Mouse (Mus musculus) MEL (cell line): ENCODE measurements at regions not wholly inside any gene's neighbourhood (a gene's known extent, or its start where the extent isn't known, plus 50 kb on each side); places are given as distances from the start of the nearest gene placed in this dataset.

Experiments used
- CTCF ChIP-seq, 3 experiments: IDR thresholded peaks in 2 of 3; conservative IDR thresholded peaks in 1 of 3; 2 replicates each; pipeline ENCODE4 v1.5.1; 2011 to 2012; ENCODE audit warnings: low read length in 3 of 3, low read depth in 2 of 3, mild to moderate bottlenecking in 2 of 3, improper control_type of control experiment in 1 of 3, inconsistent platforms in 1 of 3, mixed read lengths in 1 of 3, moderate library complexity in 1 of 3; ENCODE audit not compliant: control insufficient read depth in 1 of 3, insufficient read depth in 1 of 3, poor library complexity in 1 of 3, severe bottlenecking in 1 of 3
- GATA1 ChIP-seq: IDR thresholded peaks from 2 replicates; pipeline ENCODE4 v1.6.1; 2011; ENCODE audit warnings: low read depth, low read length, improper control_type of control experiment
- HCFC1 ChIP-seq: IDR thresholded peaks from 2 replicates; pipeline ENCODE4 v1.6.1; 2012; ENCODE audit warnings: low read depth, mild to moderate bottlenecking, inconsistent platforms, low read length, improper control_type of control experiment, moderate library complexity
- MAFK ChIP-seq: IDR thresholded peaks from 2 replicates; pipeline ENCODE4 v1.6.1; 2011; ENCODE audit warnings: low read depth, mild to moderate bottlenecking, low read length, improper control_type of control experiment, borderline replicate concordance
- MAX ChIP-seq: IDR thresholded peaks from 2 replicates; pipeline ENCODE4 v1.6.1; 2011; ENCODE audit warnings: low read length, improper control_type of control experiment
- NRF1 ChIP-seq: IDR thresholded peaks from 2 replicates; pipeline ENCODE4 v1.6.1; 2014; ENCODE audit warnings: low read depth, mild to moderate bottlenecking, inconsistent platforms, low read length, improper control_type of control experiment, moderate library complexity; ENCODE audit not compliant: poor library complexity, insufficient read depth, severe bottlenecking
- TAL1 ChIP-seq: IDR thresholded peaks from 2 replicates; pipeline ENCODE4 v1.6.1; 2012; ENCODE audit warnings: mild to moderate bottlenecking, inconsistent platforms, low read length, moderate library complexity, mixed read lengths
- USF1 ChIP-seq: IDR thresholded peaks from 2 replicates; pipeline ENCODE4 v1.6.1; 2014; ENCODE audit warnings: low read depth, mild to moderate bottlenecking, inconsistent platforms, low read length, improper control_type of control experiment, moderate library complexity
- USF2 ChIP-seq, 2 experiments: IDR thresholded peaks; 2 replicates each; pipeline ENCODE4 v1.6.1; 2011 to 2012; ENCODE audit warnings: improper control_type of control experiment in 2 of 2, low read length in 2 of 2, borderline replicate concordance in 1 of 2, inconsistent platforms in 1 of 2, low read depth in 1 of 2, mild to moderate bottlenecking in 1 of 2; ENCODE audit not compliant: insufficient read depth in 1 of 2
- ZC3H11A ChIP-seq: IDR thresholded peaks from 2 replicates; pipeline ENCODE4 v1.6.1; 2012; ENCODE audit warnings: low read depth, mild to moderate bottlenecking, inconsistent platforms, low read length, improper control_type of control experiment

DNA sequence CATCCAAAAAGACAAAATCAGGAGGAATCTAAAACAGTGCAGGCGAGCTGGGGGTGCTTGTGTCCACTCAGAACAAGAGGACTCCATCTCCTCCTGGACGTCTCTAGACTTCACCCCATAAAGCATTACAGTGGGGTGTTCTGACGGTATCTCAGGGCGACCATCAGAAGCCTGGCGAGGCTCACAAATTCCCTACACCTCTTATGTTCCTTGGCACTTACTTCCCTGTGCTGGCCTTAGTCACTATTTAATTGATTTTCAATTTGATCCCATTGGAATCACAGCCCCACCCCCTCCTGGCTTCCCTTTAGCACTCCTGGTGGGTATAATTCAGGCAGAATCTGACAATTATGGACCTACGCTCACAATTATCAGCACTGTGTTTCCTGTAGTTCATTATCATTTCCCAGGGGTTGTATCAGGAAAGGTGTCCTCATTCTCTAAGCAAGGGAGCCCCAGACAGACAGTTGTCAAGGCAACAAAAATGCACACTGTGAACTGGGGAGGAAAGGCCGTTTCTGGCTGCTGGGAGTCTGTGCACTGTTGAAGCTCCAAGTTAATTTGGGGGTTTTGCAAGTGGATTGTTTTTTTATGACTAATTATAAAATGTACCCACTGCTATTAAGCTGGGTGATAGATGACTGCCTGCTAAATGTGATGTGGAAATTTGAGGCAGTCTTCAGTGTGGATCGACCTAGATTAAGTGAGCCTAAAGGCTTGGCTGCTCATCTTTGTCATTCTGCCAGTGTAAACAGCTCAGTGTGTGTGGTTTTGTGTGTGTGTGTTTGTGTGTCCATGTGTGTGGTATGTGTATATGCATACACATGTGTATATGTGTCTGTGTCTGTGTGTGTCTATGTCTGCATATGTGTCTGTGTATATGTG, 115.6 kb upstream of the Kcnj15 start:
- TF ChIP-seq CTCF (IDR thresholded peaks at IDR 0.05 in 2 of 3, conservative IDR thresholded peaks at IDR 0.05 in 1 of 3; ENCODE audit: control insufficient read depth in 1 of 3, insufficient read depth in 1 of 3, low read depth in 2 of 3, low read length in 3 of 3, poor library complexity in 1 of 3, severe bottlenecking in 1 of 3): no peak
- TF ChIP-seq HCFC1: no peak
- TF ChIP-seq NRF1: no peak
- no peak for TF ChIP-seq MAFK
- TF ChIP-seq ZC3H11A: no peak
- no peak for TF ChIP-seq GATA1
- no peak for TF ChIP-seq USF2 (IDR thresholded peaks at IDR 0.05; ENCODE audit: borderline replicate concordance in 1 of 2, insufficient read depth in 1 of 2, low read depth in 1 of 2, low read length in 2 of 2)
- no peak for TF ChIP-seq USF1
- TF ChIP-seq TAL1: no peak
- TF ChIP-seq MAX: no peak
